Mouse (Mus musculus) C2C12 (cell line): ENCODE data around the gene Tcf7l1. TPM values are rescaled to one million over a fixed set of nuclear protein-coding genes. Genes with fewer than 3 reads are reported as not detected.

Source experiments
- H3K27me3 ChIP-seq: one replicate; pipeline ENCODE4 v1.6.1; 2011; ENCODE audit not compliant: control insufficient read depth, insufficient read depth, insufficient read length
- H3K36me3 ChIP-seq: one replicate; pipeline ENCODE4 v1.6.1; 2011; ENCODE audit not compliant: control insufficient read depth, insufficient read depth
- H3K4me3 ChIP-seq: one replicate; pipeline ENCODE4 v1.5.1; 2011; ENCODE audit warnings: mild to moderate bottlenecking, control low read depth; ENCODE audit not compliant: poor library complexity, insufficient read depth, severe bottlenecking
- H3K79me2 ChIP-seq: one replicate; pipeline ENCODE4 v1.6.1; 2011; ENCODE audit not compliant: control insufficient read depth, insufficient read depth
- H3K79me3 ChIP-seq: one replicate; pipeline ENCODE4 v1.6.1; 2011; ENCODE audit warnings: low read depth, control low read depth
- H3ac ChIP-seq: one replicate; pipeline ENCODE3; 2011; ENCODE audit warnings: low read depth; ENCODE audit not compliant: control insufficient read depth, insufficient read length
- CEBPB ChIP-seq: IDR thresholded peaks from one replicate; pipeline ENCODE4 v1.6.1; 2011; ENCODE audit warnings: low read depth, mild to moderate bottlenecking, control low read depth, moderate library complexity
- CTCF ChIP-seq: IDR thresholded peaks from one replicate; pipeline ENCODE4 v1.5.1; 2011; ENCODE audit not compliant: control insufficient read depth, insufficient read depth, insufficient read length
- FOSL1 ChIP-seq: IDR thresholded peaks from one replicate; pipeline ENCODE4 v1.8.0; 2011; ENCODE audit warnings: mild to moderate bottlenecking, low read length; ENCODE audit not compliant: poor library complexity, insufficient read depth, severe bottlenecking
- MAX ChIP-seq: IDR thresholded peaks from one replicate; pipeline ENCODE4 v1.6.1; 2011; ENCODE audit warnings: mild to moderate bottlenecking, control low read depth
- MYOD1 ChIP-seq: IDR thresholded peaks from one replicate; pipeline ENCODE4 v1.6.1; 2011; ENCODE audit warnings: low read depth; ENCODE audit not compliant: control insufficient read depth, insufficient read length
- MYOG ChIP-seq: IDR thresholded peaks from one replicate; pipeline ENCODE4 v1.6.1; 2011; ENCODE audit not compliant: control insufficient read depth, insufficient read length; ENCODE audit errors: extremely low read depth
- USF1 ChIP-seq: IDR thresholded peaks from one replicate; pipeline ENCODE4 v1.6.1; 2011; ENCODE audit warnings: low read depth, mild to moderate bottlenecking, control low read depth, moderate library complexity
- polyA plus RNA-seq: library from polyadenylated mRNA; unstranded; fragments of >200 nt; fragmentation: generic; extraction: Trizol; gene quantifications from one replicate; pipeline ENCODE4 v1.2.1, GENCODE M21; 2012; ENCODE audit warnings: missing spikeins

Tcf7l1 gene
- polyA plus RNA-seq, 1 experiment, result 18.3 TPM

- no peaks in the 10 kb centered on the region for H3K79me3 ChIP-seq
Observed at GRCm38 (mm10) chr6:72714250-72714649, 74.8 kb downstream of the Tcf7l1 start.

GRCm38 (mm10) chr6:72711508-72712081 is 77.5 kb downstream of the Tcf7l1 start:
- Histone ChIP-seq H3K27me3 (no peaks in the 10 kb centered on the region), H3K79me2 (peaks cover 7% of the 10 kb centered on the region), H3K79me3 (no peaks in the 10 kb centered on the region), H3K4me3 (no peak overlapping the region), H3K36me3 (no peaks in the 10 kb centered on the region), H3ac (no peak overlapping the region)
- TF ChIP-seq FOSL1 (no peak), MAX (peak; percentile 48), MYOD1 (peak; percentile 77)

More at GRCm38 (mm10) chr6:72714250-72714649, 74.8 kb downstream of the Tcf7l1 start:
- no peak overlapping the region for H3ac ChIP-seq
- H3K4me3 ChIP-seq, result no peak overlapping the region
- peak; percentile 8 for TF ChIP-seq MAX
- TF ChIP-seq MYOG, result no peak
- no peak for TF ChIP-seq FOSL1
- TF ChIP-seq CTCF, result no peak
- TF ChIP-seq MYOD1, result peak; percentile 98
- TF ChIP-seq CEBPB, result no peak
- TF ChIP-seq USF1, result no peak
- H3K36me3 ChIP-seq, result no peaks in the 10 kb centered on the region
- H3K27me3 ChIP-seq, result no peaks in the 10 kb centered on the region
- H3K79me2 ChIP-seq, result peaks cover 7% of the 10 kb centered on the region

- TF ChIP-seq CTCF (no peak), USF1 (no peak), MYOD1 (no peak), MYOG (no peak), FOSL1 (no peak), MAX (no peak), CEBPB (no peak)
- Histone ChIP-seq H3K79me3 (no peaks in the 10 kb centered on the region), H3ac (no peak overlapping the region), H3K79me2 (peaks cover 7% of the 10 kb centered on the region), H3K36me3 (no peaks in the 10 kb centered on the region), H3K27me3 (no peaks in the 10 kb centered on the region), H3K4me3 (no peak overlapping the region)
Observed at GRCm38 (mm10) chr6:72710897-72711507, 78.1 kb downstream of the Tcf7l1 start.

GRCm38 (mm10) chr6:72699467-72700126 is 89.5 kb downstream of the Tcf7l1 start:
- TF ChIP-seq MAX (no peak), MYOD1 (no peak), MYOG (no peak), CTCF (no peak), FOSL1 (no peak), CEBPB (no peak), USF1 (no peak)
- H3K4me3 ChIP-seq, result no peak overlapping the region
- H3K79me3 ChIP-seq, result no peaks in the 10 kb centered on the region
- no peak overlapping the region for H3ac ChIP-seq
- no peaks in the 10 kb centered on the region for H3K27me3 ChIP-seq
- H3K36me3 ChIP-seq, result no peaks in the 10 kb centered on the region
- no peaks in the 10 kb centered on the region for H3K79me2 ChIP-seq

GRCm38 (mm10) chr6:72698559-72698958 is 90.5 kb downstream of the Tcf7l1 start:
- H3K36me3 ChIP-seq, result no peaks in the 10 kb centered on the region
- no peaks in the 10 kb centered on the region for H3K27me3 ChIP-seq
- H3K4me3 ChIP-seq, result no peak overlapping the region
- H3ac ChIP-seq, result no peak overlapping the region
- TF ChIP-seq MYOG (no peak), CEBPB (peak; percentile 56)
- H3K79me3 ChIP-seq, result no peaks in the 10 kb centered on the region
- no peaks in the 10 kb centered on the region for H3K79me2 ChIP-seq
